Mouse (Mus musculus): ENCODE measurements around the gene Syce2. TPM values are rescaled to one million over a fixed set of nuclear protein-coding genes. Genes with fewer than 3 reads are reported as not detected.

Syce2 gene
- total and polyA plus RNA-seq, 3 experiments: 0.54 TPM; not detected in 2

DNA sequence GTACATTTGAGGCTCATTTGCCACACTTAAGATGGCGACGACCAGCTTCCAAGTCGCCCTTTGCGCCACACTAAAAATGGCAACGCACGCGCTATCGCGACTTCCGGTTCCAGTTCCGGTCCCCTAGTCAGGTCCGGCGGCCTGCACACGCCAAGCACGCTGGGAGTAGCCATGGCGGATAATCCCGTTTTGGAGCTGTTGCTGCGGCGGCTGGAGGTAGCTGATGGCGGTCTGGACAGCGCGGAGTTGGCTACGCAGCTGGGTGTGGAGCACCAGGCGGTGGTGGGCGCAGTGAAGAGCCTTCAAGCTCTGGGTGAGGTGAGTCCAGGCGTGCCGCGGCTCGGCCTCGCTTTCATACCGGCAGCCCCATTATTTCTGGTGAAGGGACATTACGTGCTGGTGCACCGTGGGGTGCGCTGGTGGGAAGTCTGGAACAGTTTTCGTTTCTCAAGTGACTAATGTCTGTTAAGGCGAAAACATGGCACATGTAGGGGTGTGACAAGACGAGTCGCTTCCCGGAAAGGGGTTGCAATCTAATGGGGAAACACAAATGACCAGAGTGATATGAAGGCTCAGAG lies 15.0 kb upstream of the Syce2 start, which contains the start of gene Farsa:
Gene Farsa, plus strand, starts transcription at position 126 of the 578 bp plus-strand sequence.
- in situ Hi-C loops (cut with MboI; ENCODE audit: low pct_ligation_motif_present, low pct_unique_long_range_greater_than_20kb, low sequenced_read_pairs): no loop called here
- peak within 1 kb of the TSS; percentile 82 for H3K9ac ChIP-seq (ENCODE audit: insufficient read depth, low read depth)
- peaks cover 23 to 35% of the 10 kb centered on the region in 2 experiments for H3K36me3 ChIP-seq (replicated peaks in 1 of 2; ENCODE audit: control insufficient read depth in 1 of 2, insufficient read depth in 1 of 2, low read length in 1 of 2)
- H3K27ac ChIP-seq (ENCODE audit: insufficient read depth, low read depth): peak within 1 kb of the TSS; percentile 46; the same call in 1 of the 2 replicates
- peaks cover 9 to 17% of the 10 kb centered on the region in 2 experiments for H3K4me1 ChIP-seq (ENCODE audit: control insufficient read depth in 1 of 2, insufficient read depth in 2 of 2)
- peak within 1 kb of the TSS; percentile 88 for H3K4me2 ChIP-seq (ENCODE audit: insufficient read depth, low read depth, poor library complexity, severe bottlenecking)
- peak within 1 kb of the TSS; percentile 91 to 99 (median 95) for H3K4me3 ChIP-seq (replicated peaks in 1 of 3; ENCODE audit: low read depth in 2 of 3, low read length in 2 of 3, poor library complexity in 1 of 3)
- no peaks in the 10 kb centered on the region for H3K27me3 ChIP-seq (replicated peaks)
- H3K9me3 ChIP-seq (replicated peaks; ENCODE audit: low read length): no peaks in the 10 kb centered on the region
- DNase-seq (ENCODE audit: extremely low read depth): peak; percentile 94
- dilution Hi-C loops (cut with MboI; ENCODE audit: extremely low pct_ligation_motif_present, extremely low pct_unique_long_range_greater_than_20kb, low sequenced_read_pairs): no loop called here
- TF ChIP-seq ZC3H11A (IDR thresholded peaks at IDR 0.05; ENCODE audit: low read depth, low read length) (no peak), E2F4 (IDR thresholded peaks at IDR 0.05; ENCODE audit: insufficient replicate concordance, low read depth, low read length) (no peak), KAT2A (IDR thresholded peaks at IDR 0.05; ENCODE audit: insufficient replicate concordance, low read length) (peak; percentile 97), SMC3 (IDR thresholded peaks at IDR 0.05; ENCODE audit: low read depth, low read length) (no peak), MAZ (IDR thresholded peaks at IDR 0.05; ENCODE audit: low read depth, low read length) (no peak), PAX5 (IDR thresholded peaks at IDR 0.05; ENCODE audit: low read length) (no peak), USF1 (IDR thresholded peaks at IDR 0.05; ENCODE audit: low read depth, low read length) (no peak), ZKSCAN1 (IDR thresholded peaks at IDR 0.05; ENCODE audit: borderline replicate concordance, low read depth, low read length) (no peak), MAFK (IDR thresholded peaks at IDR 0.05; ENCODE audit: insufficient replicate concordance, low read length) (no peak), JUND (conservative IDR thresholded peaks at IDR 0.05; ENCODE audit: low read depth, low read length) (no peak), UBTF (IDR thresholded peaks at IDR 0.05; ENCODE audit: low read depth, low read length) (no peak), ETS1 (conservative IDR thresholded peaks at IDR 0.05; ENCODE audit: low read depth, low read length) (no peak), SIN3A (IDR thresholded peaks at IDR 0.05; ENCODE audit: low read length) (peak; percentile 66), RCOR1 (conservative IDR thresholded peaks at IDR 0.05; ENCODE audit: low read depth, low read length) (peak; percentile 99), GABPA (IDR thresholded peaks at IDR 0.05; ENCODE audit: insufficient replicate concordance, low read depth, low read length) (peak; percentile 51; the same call in 1 of the 2 replicates), NELFE (IDR thresholded peaks at IDR 0.05; ENCODE audit: low read depth, low read length) (peak; percentile 96), IRF4 (IDR thresholded peaks at IDR 0.05; ENCODE audit: low read depth, low read length) (peak; percentile 59; the same call in 1 of the 2 replicates), USF2 (conservative IDR thresholded peaks at IDR 0.05; ENCODE audit: low read depth, low read length) (no peak; the same call in 1 of the 2 replicates), JUN (IDR thresholded peaks at IDR 0.05; ENCODE audit: insufficient read depth, low read depth, low read length) (no peak), EP300 (IDR thresholded peaks at IDR 0.05; ENCODE audit: low read length) (no peak), CTCF (conservative IDR thresholded peaks at IDR 0.05 in 1 of 2, IDR thresholded peaks at IDR 0.05 in 1 of 2; ENCODE audit: low read depth in 2 of 2, low read length in 2 of 2) (no peak), MEF2A (IDR thresholded peaks at IDR 0.05; ENCODE audit: borderline replicate concordance, low read depth, low read length) (peak; percentile 35; the same call in 1 of the 2 replicates), POLR2AphosphoS2 (IDR thresholded peaks at IDR 0.05; ENCODE audit: low read depth, low read length) (peak; percentile 75; the same call in 1 of the 2 replicates), POLR2A (IDR thresholded peaks at IDR 0.05; ENCODE audit: low read depth, low read length) (peak; percentile 98), TBP (conservative IDR thresholded peaks at IDR 0.05; ENCODE audit: low read depth, low read length) (peak; percentile 84), NRF1 (IDR thresholded peaks at IDR 0.05; ENCODE audit: low read depth, low read length) (peak; percentile 91), MYC (IDR thresholded peaks at IDR 0.05; ENCODE audit: low read depth, low read length) (peak; percentile 91), ZNF384 (IDR thresholded peaks at IDR 0.05; ENCODE audit: low read depth, low read length) (no peak), CHD2 (IDR thresholded peaks at IDR 0.05; ENCODE audit: low read length) (peak; percentile 16; the same call in 1 of the 2 replicates), ZMIZ1 (IDR thresholded peaks at IDR 0.05; ENCODE audit: low read depth, low read length) (peak; percentile 92), MAX (IDR thresholded peaks at IDR 0.05; ENCODE audit: low read length) (peak; percentile 84), HCFC1 (IDR thresholded peaks at IDR 0.05; ENCODE audit: low read depth, low read length) (peak; percentile 98), BHLHE40 (IDR thresholded peaks at IDR 0.05; ENCODE audit: low read depth, low read length) (peak; percentile 66), TCF12 (IDR thresholded peaks at IDR 0.05; ENCODE audit: low read depth, low read length) (peak; percentile 90), ELF1 (IDR thresholded peaks at IDR 0.05; ENCODE audit: low read depth, low read length) (peak; percentile 90), RAD21 (IDR thresholded peaks at IDR 0.05; ENCODE audit: low read depth, low read length) (no peak), CHD1 (IDR thresholded peaks at IDR 0.05; ENCODE audit: low read depth, low read length) (no peak), MXI1 (IDR thresholded peaks at IDR 0.05; ENCODE audit: low read depth, low read length) (peak; percentile 93)
- H3K79me2 ChIP-seq (replicated peaks; ENCODE audit: control insufficient read depth, extremely low read depth, insufficient read depth, poor library complexity, severe bottlenecking): peaks cover 33% of the 10 kb centered on the region

All from CH12.LX (cell line).